Mouse (Mus musculus): Measurements from ENCODE around the gene Fras1.

The Fras1 gene

DNA sequence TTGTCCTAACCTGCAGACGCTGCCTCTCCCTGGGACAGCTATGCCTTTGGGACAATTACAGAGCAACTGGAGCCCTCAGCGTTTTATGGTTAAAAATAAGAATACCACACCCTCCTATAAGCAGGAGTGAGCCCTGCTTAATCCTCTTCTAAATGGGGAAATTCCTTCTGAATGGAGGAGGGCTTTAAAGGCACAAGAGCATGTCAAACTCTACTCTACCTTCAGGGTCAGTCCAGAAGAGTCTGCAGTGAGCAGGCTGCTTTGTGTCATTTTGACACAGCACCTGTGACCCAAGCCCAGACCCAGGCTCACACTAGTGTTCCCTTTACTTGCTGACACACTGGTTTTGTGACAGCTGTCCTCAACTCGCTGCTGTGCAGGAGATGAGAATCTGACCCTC lies 307.3 kb downstream of the Fras1 start:
- no peak for DNase-seq (ENCODE audit: low spot score in 2 of 2)

GRCm38 (mm10) chr5:96682777-96683176 lies 309.0 kb downstream of the Fras1 start:
- DNase-seq (ENCODE audit: low spot score in 2 of 2): no peak

GRCm38 (mm10) chr5:96688885-96689284 lies 315.1 kb downstream of the Fras1 start:
- no peak for DNase-seq (ENCODE audit: low spot score in 2 of 2)

DNA sequence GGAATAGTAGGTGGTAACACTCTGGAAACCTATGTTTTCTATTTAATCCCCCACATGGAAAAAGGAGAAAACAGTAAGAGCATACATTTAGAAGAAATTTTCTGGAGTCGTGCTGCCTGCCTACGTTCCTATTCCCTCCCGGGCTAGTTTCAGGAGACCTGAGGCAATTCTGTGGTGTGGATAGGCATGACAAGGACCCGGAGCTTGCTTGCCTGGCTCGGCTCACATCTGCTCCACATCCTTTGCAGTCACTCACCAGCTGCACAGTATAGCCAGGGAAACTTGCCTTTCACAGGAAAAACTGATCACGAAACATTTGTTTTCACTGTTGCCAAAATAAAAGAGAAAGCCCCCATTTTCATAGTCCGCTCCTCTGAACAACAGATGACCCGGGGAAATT lies 325.2 kb downstream of the Fras1 start:
- no peak for DNase-seq (ENCODE audit: low spot score in 2 of 2)

- no peak for DNase-seq (ENCODE audit: low spot score in 2 of 2)
These were observed 329.2 kb downstream of the Fras1 start for GRCm38 (mm10) chr5:96702706-96703625.

DNA sequence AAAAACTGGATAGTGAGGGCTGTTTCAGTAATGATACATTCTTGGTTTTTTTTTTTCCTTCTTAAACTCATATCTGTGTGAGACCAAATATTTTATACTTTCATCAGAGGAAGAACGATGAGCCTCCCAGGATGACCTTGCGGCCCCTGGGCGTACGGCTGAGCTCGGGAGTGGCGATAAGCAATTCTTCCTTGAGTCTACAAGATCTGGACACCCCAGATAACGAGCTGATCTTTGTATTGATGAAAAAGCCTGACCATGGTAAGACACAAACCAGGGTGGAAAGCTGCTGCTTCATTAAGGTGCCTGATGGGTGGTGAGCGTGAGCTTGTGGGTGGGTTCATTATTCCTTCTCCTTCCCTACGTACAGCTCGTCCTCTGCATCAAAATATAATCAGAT lies 334.8 kb downstream of the Fras1 start:
- DNase-seq (ENCODE audit: low spot score in 2 of 2): no peak

- no peak for DNase-seq (ENCODE audit: low spot score in 2 of 2)
These were observed 338.4 kb downstream of the Fras1 start for GRCm38 (mm10) chr5:96712089-96712684.

GRCm38 (mm10) chr5:96712799-96713198 lies 339.0 kb downstream of the Fras1 start:
- DNase-seq (ENCODE audit: low spot score in 2 of 2): no peak

DNA sequence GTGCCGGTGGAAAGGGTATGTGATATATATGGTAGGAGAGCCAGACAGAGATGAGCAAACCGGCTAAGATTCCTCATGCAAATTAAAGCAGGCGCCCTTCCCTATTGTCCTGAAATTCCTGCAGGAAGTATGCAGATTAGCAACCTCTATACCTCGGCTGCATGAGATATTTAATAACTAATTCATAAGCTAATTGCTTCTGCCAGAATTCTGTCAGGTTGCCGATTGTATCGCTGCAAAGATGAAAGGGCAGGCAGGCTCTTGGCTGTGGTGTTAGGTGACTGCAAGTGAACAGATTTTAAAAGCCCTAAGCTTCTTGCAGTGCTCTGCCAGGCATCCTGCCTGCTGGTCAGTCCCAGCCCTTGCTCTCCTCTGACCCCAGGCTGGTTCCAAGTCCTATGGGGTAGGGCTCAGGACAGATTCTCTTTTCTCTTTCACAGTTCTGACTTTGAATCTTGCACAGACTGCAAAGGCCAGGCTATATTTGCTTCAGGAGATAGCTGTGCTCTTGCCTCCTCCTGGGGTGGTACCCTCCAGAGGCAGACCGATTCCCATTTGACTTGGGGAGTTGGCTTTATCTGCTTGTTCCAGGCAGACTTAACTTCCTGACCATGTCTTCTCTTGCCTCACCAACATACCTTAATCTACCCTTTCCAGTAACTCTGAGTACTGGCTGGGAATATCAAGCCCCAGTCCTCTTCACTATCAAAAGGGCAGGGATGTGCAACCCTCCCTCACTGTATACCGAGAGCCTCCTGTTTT lies 342.7 kb downstream of the Fras1 start:
- DNase-seq (ENCODE audit: low spot score in 2 of 2): no peak

DNA sequence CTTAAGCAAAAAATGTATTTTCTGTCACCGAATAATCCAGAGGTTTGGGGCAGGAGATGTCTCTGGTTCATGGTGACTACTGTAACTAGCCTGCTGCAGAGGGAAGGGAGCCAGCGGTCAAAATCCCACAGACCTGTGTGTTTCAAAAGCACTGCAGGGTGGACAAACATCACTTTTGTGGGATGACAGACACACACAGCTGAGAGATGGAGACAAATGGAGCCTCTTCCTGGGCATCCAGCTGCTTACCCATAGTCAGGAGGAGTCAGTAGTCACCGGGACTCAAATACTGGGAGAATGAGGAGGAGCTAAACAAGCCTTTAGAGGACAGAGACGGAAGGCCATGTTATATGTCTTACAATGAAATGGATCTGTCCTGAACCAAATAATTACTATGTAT lies 343.9 kb downstream of the Fras1 start:
- DNase-seq (ENCODE audit: low spot score in 2 of 2): no peak

DNA sequence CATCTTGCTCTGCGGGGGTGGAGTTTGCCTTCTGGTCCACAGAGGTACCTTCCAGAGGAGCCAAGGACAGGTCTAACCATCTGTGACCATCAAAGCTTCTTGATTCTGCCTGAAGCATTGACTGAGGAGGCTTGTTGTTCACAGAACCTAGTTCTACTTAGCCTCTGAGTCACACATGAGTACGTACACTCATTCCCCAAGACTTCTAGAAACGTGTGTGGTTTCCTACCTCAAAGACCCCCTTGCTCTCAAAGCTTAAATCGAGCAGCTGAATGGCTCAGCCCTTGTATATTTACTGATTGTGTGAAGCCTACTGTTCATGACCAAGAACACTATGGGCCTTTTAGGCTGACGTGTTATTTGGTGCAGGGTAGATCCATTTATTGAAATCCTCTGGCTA lies 344.8 kb downstream of the Fras1 start:
- DNase-seq (ENCODE audit: low spot score in 2 of 2): no peak

DNA sequence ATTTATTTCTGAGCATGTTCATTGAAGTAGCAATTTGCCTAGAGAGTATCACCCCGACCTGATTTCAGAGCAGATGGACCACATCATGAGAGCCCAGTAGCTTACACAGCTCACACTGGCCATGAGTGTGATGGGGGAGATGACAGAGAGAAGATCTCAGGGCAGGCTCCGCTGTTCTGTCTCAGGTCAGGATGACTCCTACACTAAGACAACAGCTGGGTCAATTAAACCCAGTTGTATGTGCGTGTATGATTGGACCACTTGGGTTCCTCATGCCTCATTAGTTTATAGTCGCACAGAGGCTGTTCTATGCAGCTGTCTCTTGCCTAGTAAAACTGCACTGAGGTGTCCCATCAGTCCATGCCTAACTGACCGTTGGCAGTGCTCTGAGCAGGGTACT lies 345.5 kb downstream of the Fras1 start:
- no peak for DNase-seq (ENCODE audit: low spot score in 2 of 2)

- DNase-seq (ENCODE audit: low spot score in 2 of 2): no peak
These were observed 348.9 kb downstream of the Fras1 start for GRCm38 (mm10) chr5:96722690-96723089.

- no peak for DNase-seq (ENCODE audit: low spot score in 2 of 2)
These were observed 365.6 kb downstream of the Fras1 start for GRCm38 (mm10) chr5:96739138-96739878.

DNA sequence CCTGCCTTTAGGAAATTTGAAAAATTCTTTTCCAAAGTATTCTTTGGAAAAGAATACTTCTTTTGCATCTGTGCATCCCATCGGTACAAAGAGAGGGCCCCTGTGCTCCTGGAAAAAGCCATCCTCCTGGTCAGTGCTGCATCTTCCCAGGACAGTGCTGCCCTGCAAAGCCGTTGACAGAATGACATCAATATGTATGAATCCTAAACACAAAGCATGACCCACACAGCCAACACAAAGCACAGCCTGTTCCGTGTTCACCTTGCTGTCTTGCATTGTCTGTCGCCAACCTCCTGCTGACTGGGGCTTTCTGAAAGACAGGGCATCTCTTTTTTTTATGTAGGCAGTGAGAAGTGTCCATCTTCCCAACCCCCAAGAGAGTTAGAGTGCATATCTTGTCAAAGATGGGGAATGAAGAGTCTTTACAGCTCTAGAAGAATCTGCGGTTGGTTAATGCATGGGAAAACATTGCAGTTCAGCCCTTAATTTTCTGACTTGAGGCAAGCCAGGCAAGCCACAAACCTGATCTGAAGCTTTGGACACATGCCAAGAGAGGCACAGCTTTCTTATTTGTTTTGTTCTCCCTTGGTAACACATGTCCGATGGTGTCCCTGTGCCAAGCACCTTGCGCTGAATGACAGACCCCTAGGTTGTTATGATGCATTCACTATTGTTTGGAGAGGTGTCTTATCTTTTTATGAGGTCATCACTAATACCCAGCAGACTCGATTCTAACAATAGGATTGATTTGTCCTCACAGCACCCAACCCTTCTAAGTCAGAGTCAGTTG lies 373.6 kb downstream of the Fras1 start:
- no peak for DNase-seq (ENCODE audit: low spot score in 2 of 2)

- no peak for DNase-seq (ENCODE audit: low spot score in 2 of 2)
These were observed 383.9 kb downstream of the Fras1 start for GRCm38 (mm10) chr5:96757615-96758014.

DNA sequence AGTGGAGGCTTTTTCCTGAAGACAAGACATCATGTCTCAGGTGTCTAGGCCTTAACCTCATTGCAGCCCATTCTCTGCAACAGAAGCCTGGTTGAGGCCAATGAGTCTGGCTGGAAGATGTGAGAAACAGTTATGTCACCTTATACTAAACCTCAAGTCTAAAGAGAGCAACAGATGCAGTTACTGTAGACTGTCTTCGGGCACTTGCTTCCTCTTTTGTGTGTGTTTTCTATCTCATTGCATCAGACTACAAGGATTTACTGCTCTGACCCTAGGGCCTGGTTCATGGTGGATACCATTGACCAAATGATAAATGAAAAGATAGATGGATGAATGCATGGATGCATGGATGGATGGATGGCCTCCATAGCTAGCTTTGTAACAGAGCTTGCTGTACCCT lies 388.3 kb downstream of the Fras1 start:
- no peak for DNase-seq (ENCODE audit: low spot score in 2 of 2)

DNA sequence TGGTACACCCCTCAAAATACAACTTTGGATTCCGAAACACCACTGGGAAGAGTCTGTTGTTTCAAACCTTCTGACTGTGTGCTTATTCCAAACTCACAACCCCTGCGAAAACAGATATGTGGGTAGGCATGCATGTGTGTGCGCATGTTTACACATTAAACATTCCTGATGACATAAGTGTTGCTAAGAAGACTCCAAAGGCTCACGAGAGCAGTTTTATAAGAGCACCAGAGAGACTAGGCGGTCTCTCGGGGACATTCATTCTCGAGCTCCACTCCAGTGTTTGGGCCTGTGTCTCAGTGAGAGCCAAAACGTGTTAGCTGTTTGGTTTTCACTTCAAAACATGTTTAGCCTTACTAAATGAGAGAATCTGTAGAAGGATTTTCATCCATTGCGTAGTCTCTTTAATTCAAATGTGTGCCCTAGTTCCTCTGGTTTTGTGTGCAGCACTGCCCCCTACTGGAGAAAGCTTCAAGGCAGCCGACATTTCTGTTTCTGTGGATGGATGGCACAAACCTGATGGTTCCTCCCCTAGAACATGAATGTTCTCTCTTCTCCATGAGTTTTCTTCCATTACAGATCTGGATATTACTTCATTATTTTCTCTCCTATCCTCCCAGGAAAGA lies 395.2 kb downstream of the Fras1 start:
- peak in 1 of 2 experiments; percentile 4 for DNase-seq (ENCODE audit: low spot score in 2 of 2)

- no peak for DNase-seq (ENCODE audit: low spot score in 2 of 2)
These were observed 409.9 kb downstream of the Fras1 start for GRCm38 (mm10) chr5:96783506-96784288.

DNA sequence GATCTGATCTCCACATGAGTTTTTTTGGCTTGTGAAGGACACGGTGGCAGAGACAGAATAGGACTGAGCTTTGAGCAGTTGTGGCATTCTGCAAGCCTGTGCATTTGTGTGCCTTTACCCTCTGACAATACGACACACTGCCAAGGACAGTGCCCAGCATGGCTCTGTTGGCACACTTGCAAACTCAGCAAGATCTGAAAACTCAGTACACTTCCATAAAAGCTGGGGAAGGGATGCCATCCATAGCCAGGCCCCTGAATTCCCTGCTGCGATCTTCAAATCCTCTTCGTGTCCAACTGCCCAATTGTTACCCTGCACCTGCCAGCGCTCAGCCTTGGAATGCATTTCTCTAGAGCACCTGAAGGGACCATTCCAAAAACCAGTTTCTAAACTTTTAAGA lies 411.3 kb downstream of the Fras1 start:
- no peak for DNase-seq (ENCODE audit: low spot score in 2 of 2)
